Mouse (Mus musculus) adrenal gland, adult 10 weeks (tissue): Measurements from ENCODE around the gene Atp6v1fnb. TPM values are rescaled to one million over a fixed set of nuclear protein-coding genes. Genes with fewer than 3 reads are reported as not detected.

Experiments used
- polyA plus RNA-seq: library from polyadenylated mRNA; stranded (reverse); fragments of 350-450 nt; fragmentation: Illumina TruSeq; extraction: RNeasy Lipid Tissue Mini Kit (QIAGEN cat#74804); gene quantifications from one replicate; pipeline ENCODE4 v1.2.3, GENCODE M21; 2014; ENCODE audit warnings: low read depth, low replicate concordance

Atp6v1fnb gene
- not detected for polyA plus RNA-seq

DNA sequence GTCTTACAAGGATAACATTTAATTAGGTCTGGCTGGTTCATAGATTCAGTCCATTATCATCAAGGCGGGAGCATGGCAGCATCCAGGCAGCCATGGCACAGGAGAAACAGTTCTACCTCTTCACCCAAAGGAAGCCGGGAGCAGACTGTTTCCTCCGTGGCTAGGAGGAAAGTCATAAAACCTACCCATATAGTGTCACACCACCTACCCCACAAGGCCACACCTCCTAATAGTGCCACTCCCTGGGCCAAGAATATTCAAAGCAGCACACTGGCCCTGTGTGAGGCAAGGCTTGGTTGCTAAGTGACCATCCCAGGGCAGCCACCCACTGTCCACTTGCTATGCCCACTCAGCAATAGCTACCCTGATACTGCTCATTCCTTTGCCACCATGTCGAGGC is at the start of gene Atp6v1fnb:
Gene Atp6v1fnb (plus strand): TSS at position 301 of the 400 bp plus-strand sequence.

DNA sequence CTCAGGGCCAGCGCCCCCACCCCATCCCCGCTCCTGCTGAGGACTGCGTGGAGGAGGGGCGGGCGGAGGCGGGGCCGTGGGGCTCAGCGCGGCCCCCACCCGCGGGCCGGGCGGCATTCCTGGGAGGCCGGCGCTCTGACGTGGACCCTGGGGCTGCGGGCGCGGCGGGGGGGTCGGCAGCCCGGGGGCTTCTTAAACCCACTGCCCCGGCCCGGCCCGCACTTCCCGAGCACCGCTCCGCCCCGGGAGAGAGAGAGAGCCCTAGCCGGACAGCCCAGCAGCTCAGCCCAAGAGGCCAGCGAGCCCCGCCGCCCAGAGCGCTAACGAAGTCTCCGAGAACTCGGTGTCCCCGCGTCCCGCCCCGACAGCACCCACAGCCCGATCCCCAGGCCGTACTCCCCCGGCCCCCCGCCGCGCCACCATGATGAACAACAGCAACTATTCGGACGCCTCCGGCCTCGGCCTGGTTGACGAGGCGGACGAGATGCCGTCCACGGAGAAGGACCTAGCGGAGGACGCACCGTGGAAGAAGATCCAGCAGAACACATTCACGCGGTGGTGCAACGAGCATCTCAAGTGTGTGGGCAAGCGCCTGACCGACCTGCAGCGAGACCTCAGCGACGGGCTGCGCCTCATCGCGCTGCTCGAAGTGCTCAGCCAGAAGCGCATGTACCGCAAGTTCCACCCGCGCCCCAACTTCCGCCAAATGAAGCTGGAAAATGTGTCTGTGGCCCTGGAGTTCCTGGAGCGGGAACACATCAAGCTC is 38.0 kb upstream of the Atp6v1fnb start, which contains the start of gene Flnc:
Gene Flnc (plus strand): TSS at position 219 of the 766 bp plus-strand sequence.

DNA sequence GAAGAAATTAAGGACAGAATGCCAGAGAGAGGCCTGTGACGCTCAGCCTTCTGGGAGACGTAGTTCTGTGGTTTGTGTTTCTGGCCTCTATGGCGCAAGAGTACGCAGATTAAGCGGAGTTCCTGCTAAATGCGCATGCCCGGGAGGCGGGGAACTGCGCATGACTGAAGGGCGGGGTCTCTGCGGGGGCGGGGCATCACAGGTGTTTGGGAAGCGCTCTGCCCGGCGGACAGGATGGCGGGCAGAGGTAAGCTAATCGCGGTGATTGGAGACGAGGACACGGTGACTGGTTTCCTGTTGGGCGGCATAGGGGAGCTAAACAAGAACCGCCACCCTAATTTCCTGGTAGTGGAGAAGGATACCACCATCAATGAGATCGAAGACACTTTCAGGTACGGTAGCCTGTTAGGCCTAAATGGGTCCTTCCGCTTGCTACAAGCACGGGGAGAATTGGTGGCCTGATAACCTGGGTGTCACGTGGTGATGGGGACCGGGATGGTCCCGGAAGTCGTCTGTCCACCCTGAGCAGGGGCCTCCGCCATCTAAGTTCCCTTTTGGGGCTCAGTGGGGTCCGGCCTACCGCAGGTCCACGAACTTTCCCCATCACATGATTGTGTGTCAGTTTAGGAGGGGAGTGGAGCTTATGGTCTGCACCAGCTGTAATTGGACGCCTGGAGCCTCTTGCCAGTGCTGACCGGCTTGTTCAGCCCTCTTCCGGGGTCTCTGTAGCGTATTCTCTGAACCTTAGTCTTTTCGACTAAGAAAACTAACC is 3.5 kb upstream of the Atp6v1fnb start, which contains the start of gene Atp6v1f:
Gene Atp6v1f (plus strand): TSS at position 136 of the 772 bp plus-strand sequence.

DNA sequence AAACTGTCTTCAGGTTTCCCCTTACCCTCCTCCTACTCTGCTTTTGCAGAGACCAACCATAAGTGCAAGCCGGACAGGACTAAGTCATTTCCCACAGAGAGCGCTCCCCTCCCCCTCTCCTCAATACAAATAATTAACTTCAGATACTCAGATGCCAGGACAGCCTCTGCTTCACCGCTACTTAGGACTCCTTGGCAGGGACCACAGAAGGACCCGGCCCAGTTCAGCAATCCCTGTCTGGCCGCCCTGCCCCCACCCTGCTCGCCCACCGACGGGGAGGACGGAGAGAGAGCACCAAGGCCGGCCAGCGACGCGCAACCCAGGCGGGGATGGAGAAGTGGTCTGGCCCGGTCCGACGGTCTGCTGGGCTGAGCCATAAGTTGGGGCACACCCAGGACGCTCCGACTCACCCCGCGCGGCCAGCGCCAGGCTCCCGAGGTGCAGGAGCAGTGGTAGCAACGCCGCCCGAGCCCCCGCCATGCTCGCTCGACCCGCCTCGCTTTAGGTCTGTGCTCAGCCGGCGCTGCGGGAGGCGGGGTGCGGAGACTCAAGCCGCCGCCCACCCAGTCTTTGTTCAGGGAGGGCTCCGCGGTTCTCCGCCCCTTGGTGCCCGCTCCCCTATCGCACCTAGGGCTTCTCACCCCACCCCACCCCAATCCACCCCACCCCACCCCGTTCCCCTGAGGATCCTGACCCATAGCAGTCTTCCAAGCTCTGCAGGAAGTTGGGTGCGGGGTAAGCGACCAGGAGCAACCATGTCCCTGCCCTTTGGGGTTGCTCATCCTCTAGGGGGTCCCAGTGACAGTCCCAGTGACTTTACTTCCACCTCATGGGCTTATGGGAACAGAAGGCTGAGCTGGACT is 36.4 kb downstream of the Atp6v1fnb start, which contains the start of gene Kcp:
Gene Kcp (minus strand): TSS at position 506 of the 863 bp plus-strand sequence.

Other genes starting within 250 kb of the Atp6v1fnb start
- gene Hilpda, start 198.9 kb upstream of the Atp6v1fnb start, polyA plus RNA-seq, result 5.7 TPM
- not detected for gene Fam71f2, start 191.8 kb upstream of the Atp6v1fnb start, polyA plus RNA-seq
- gene Fam71f1, start 152.3 kb upstream of the Atp6v1fnb start, polyA plus RNA-seq, result not detected
- gene Calu, start 123.4 kb upstream of the Atp6v1fnb start, polyA plus RNA-seq, result 382 TPM
- not detected for gene Opn1sw, start 83.0 kb upstream of the Atp6v1fnb start, polyA plus RNA-seq
- 0.82 TPM for gene Ccdc136, start 75.1 kb upstream of the Atp6v1fnb start, polyA plus RNA-seq
- 0.06 TPM for gene Flnc, start 38.2 kb upstream of the Atp6v1fnb start, polyA plus RNA-seq
- gene Atp6v1f, start 3.7 kb upstream of the Atp6v1fnb start, polyA plus RNA-seq, result 33.1 TPM
- gene Kcp, start 36.5 kb downstream of the Atp6v1fnb start, polyA plus RNA-seq, result not detected
- 0.93 TPM for gene Irf5, start 55.2 kb downstream of the Atp6v1fnb start, polyA plus RNA-seq
- 66.2 TPM for gene Tnpo3, start 138.4 kb downstream of the Atp6v1fnb start, polyA plus RNA-seq
- 0.29 TPM for gene Tspan33, start 222.8 kb downstream of the Atp6v1fnb start, polyA plus RNA-seq